Comparison of ENCODE assay signal across 8 mouse cellular contexts in genomic region chr7:51861250-51862096, GRCm38 (mm10). TPM values are rescaled to one million over a fixed set of nuclear protein-coding genes. Genes with fewer than 3 reads are reported as not detected.
DNase-seq lines count a peak whose midpoint lies in the region; ATAC-seq and TF ChIP-seq lines count a peak whose summit lies in the region.

Gene Gas2, plus strand, starts transcription at chr7:51862015.

- ATAC-seq in G1E (ENCODE audit: extremely low read depth, insufficient number of reproducible peaks, low FRiP score, poor library complexity, severe bottlenecking): no peak
- ATAC-seq in forebrain, embryonic 15.5 days (replicated peaks): peak; percentile 91
- ATAC-seq in liver, postnatal 0 days: peak; percentile 87
- peak; percentile 92 for ATAC-seq in neural tube, embryonic 13.5 days (ENCODE audit: low read depth)

- TF ChIP-seq EP300 in liver, postnatal 0 days (IDR thresholded peaks at IDR 0.05; ENCODE audit: low read depth): no peak

- H3K27ac ChIP-seq in forebrain, embryonic 15.5 days (replicated peaks): peak within 1 kb of the TSS; percentile 100
- H3K27ac ChIP-seq in liver, postnatal 0 days (ENCODE audit: low read depth): peak within 1 kb of the TSS; percentile 97
- H3K27ac ChIP-seq in neural tube, embryonic 13.5 days (replicated peaks): peak within 1 kb of the TSS; percentile 99

- DNase-seq in G1E (ENCODE audit: low spot score): peak; percentile 52
- peak; percentile 90 for DNase-seq in cerebellum, adult 11-12 months
- DNase-seq in heart, postnatal 14 days: peak; percentile 93 to 94
- peak; percentile 90 for DNase-seq in layer of hippocampus, adult 11-12 months (ENCODE audit: low spot score)
- DNase-seq in liver, postnatal 0 days: peak; percentile 91
- DNase-seq in telencephalon, adult 2 months (ENCODE audit: low read depth, low spot score): peak; percentile 60

- H3K4me3 ChIP-seq in G1E (ENCODE audit: low read depth, low read length): peak within 1 kb of the TSS; percentile 88
- peak within 1 kb of the TSS; percentile 95 for H3K4me3 ChIP-seq in forebrain, embryonic 15.5 days
- peak within 1 kb of the TSS; percentile 79 for H3K4me3 ChIP-seq in liver, postnatal 0 days (ENCODE audit: low read depth, low read length)
- H3K4me3 ChIP-seq in neural tube, embryonic 13.5 days: peak within 1 kb of the TSS; percentile 73

- no peak for TF ChIP-seq CTCF in G1E (IDR thresholded peaks at IDR 0.05; ENCODE audit: low read depth, low read length)
- TF ChIP-seq CTCF in liver, postnatal 0 days (IDR thresholded peaks at IDR 0.05; ENCODE audit: low read depth): no peak

- no peaks in the 10 kb centered on the region for H3K27me3 ChIP-seq in G1E (ENCODE audit: insufficient read depth, low read length)
- H3K27me3 ChIP-seq in forebrain, embryonic 15.5 days: no peaks in the 10 kb centered on the region
- H3K27me3 ChIP-seq in liver, postnatal 0 days (ENCODE audit: insufficient read depth, low read length): no peaks in the 10 kb centered on the region
- no peaks in the 10 kb centered on the region for H3K27me3 ChIP-seq in neural tube, embryonic 13.5 days

- H3K4me1 ChIP-seq in G1E (ENCODE audit: insufficient read depth, low read depth, low read length): peaks cover 55% of the 10 kb centered on the region
- H3K4me1 ChIP-seq in forebrain, embryonic 15.5 days: peaks cover 36% of the 10 kb centered on the region
- H3K4me1 ChIP-seq in liver, postnatal 0 days (ENCODE audit: insufficient read depth): peaks cover 15% of the 10 kb centered on the region
- H3K4me1 ChIP-seq in neural tube, embryonic 13.5 days (replicated peaks): peaks cover 35% of the 10 kb centered on the region

- H3K9ac ChIP-seq in forebrain, embryonic 15.5 days (replicated peaks): peak within 1 kb of the TSS; percentile 91
- peak within 1 kb of the TSS; percentile 83 for H3K9ac ChIP-seq in liver, postnatal 0 days (replicated peaks)
- peak within 1 kb of the TSS; percentile 87 for H3K9ac ChIP-seq in neural tube, embryonic 13.5 days

- intact Hi-C loops in heart, postnatal 14 days (cut with DNase I): loop anchor here (5.0 kb wide), 1 partner anchor 111 kb away; no protein-coding TSS in a partner anchor

- H3K9me3 ChIP-seq in G1E (replicated peaks): no peaks in the 10 kb centered on the region
- no peaks in the 10 kb centered on the region for H3K9me3 ChIP-seq in forebrain, embryonic 15.5 days
- H3K9me3 ChIP-seq in liver, postnatal 0 days (ENCODE audit: low read length): no peaks in the 10 kb centered on the region
- no peaks in the 10 kb centered on the region for H3K9me3 ChIP-seq in neural tube, embryonic 13.5 days

- H3K36me3 ChIP-seq in G1E (replicated peaks): peaks cover 49% of the 10 kb centered on the region
- no peaks in the 10 kb centered on the region; the same call in 1 of the 2 replicates for H3K36me3 ChIP-seq in forebrain, embryonic 15.5 days
- H3K36me3 ChIP-seq in liver, postnatal 0 days (replicated peaks; ENCODE audit: insufficient read depth, low read length): no peaks in the 10 kb centered on the region
- H3K36me3 ChIP-seq in neural tube, embryonic 13.5 days: 0 out of 2 replicates have a peak, but pooled peaks cover 6% of the 10 kb centered on the region

- 6% methylated on average over 98 of the region's 105 CpGs for WGBS in forebrain, embryonic 15.5 days
- WGBS in liver, postnatal 0 days (ENCODE audit: insufficient replicate concordance): 11% methylated on average over 83 of the region's 105 CpGs
- 5% methylated on average over 104 of the region's 105 CpGs for WGBS in neural tube, embryonic 13.5 days

- peak within 1 kb of the TSS; percentile 92 for H3K4me2 ChIP-seq in forebrain, embryonic 15.5 days (replicated peaks)
- peak within 1 kb of the TSS; percentile 96 for H3K4me2 ChIP-seq in liver, postnatal 0 days (ENCODE audit: low read depth, low read length)
- H3K4me2 ChIP-seq in neural tube, embryonic 13.5 days: peak within 1 kb of the TSS; percentile 78

RNA-seq across cellular contexts. Expression of gene Gas2, which starts in this region (rescaled TPM):
- total RNA-seq in G1E (2014; fragmentation: Nextera tagmentation) (17.1 and 20.1 TPM in 2 replicates), G1E (2017) (6.0 and 6.7 TPM in 2 replicates)
- polyA plus RNA-seq in G1E (2012): 0.96 and 1.4 TPM in 2 replicates
- polyA plus RNA-seq in forebrain, embryonic 15.5 days (2015; fragmentation: Nextera tagmentation; extraction: Ambion mirVana): 15.5 and 19.7 TPM in 2 replicates
- total RNA-seq in heart, postnatal 14 days (2021): 1 to 10 TPM; 7.6 to 7.9 TPM
- polyA plus RNA-seq in liver, postnatal 0 days (2015; fragmentation: Nextera tagmentation; extraction: Ambion mirVana): 6.1 and 6.4 TPM in 2 replicates
- 19.8 and 28.1 TPM in 2 replicates for polyA plus RNA-seq in neural tube, embryonic 13.5 days (2015; fragmentation: Nextera tagmentation; extraction: Ambion mirVana)
